Mouse (Mus musculus) mature B cell (primary cell): Measurements from ENCODE around the gene Fibp.

Experiments
- in situ Hi-C: fragments of 300-500 bp; cut with MboI; formaldehyde crosslinking; loops from 2 replicates; pipeline ENCODE4 v1.14.3; 2019

Fibp gene

GRCm38 (mm10) chr19:5460465-5460911, at the start of gene Fibp:
TSS of gene Fibp (plus strand) at chr19:5460615.
- in situ Hi-C loops = no loop called here

DNA sequence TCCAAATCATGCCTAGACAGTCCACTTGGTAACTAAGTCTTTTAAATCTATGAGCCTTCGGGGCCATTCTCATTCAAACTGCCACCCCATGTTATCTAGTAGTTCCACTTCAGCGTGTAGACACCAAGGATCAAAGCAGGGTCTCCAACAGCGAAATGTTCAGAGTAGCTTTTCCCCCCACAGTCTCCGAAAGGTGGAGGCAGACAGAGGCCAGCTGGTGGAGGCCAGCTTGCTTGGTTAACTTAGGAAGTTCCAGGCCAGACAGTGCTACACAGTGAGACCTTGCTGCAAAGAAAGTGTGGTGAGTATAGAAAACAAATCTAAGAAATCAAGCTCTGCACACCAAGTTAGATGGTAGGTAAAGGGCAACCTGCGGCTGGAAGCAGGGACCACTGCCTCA, 49.8 kb upstream of the Fibp start:
- in situ Hi-C loops = no loop called here

- in situ Hi-C loops = no loop called here
Measured at GRCm38 (mm10) chr19:5411961-5412360, 48.5 kb upstream of the Fibp start.

DNA sequence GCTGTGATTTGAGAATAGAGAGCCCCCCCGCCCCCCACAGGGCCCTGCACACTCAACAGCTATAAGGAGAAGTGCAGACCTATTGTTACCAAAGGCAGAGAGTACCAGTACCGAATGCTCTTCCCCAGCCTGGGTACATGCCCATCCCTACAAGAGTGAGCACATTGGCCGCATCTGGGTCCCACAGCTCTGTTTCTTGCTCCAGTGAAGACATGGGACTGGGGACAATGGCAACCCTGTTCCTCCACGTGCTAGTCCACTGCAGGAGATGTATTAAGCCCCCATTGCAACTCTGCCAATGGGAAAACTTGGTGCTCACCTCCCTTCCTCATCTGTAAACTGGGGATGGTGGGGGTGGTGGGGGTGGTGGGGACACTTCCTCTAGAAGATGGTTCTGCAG, 46.6 kb upstream of the Fibp start:
- in situ Hi-C loops = no loop called here

DNA sequence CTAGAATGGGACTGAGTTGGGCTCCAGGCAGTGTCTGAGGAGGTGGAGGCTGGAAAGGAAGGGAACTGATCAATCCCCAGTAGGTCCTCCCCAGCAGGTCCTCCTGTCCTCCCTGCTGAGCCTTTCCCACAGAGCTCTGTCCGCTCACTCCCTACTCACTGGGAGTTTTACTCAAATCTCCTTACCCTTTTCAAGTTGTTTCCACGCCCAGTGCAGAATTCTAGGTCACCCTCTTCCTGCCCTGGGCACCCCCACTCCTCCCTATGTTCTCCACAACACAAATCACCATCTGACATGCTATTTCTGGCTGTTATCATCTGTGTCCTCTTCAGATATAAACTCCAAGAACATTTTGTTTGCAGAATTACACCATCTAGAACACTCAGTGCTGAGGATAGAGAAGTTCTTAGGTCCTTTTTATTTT, 45.9 kb upstream of the Fibp start:
- in situ Hi-C loops = no loop called here

DNA sequence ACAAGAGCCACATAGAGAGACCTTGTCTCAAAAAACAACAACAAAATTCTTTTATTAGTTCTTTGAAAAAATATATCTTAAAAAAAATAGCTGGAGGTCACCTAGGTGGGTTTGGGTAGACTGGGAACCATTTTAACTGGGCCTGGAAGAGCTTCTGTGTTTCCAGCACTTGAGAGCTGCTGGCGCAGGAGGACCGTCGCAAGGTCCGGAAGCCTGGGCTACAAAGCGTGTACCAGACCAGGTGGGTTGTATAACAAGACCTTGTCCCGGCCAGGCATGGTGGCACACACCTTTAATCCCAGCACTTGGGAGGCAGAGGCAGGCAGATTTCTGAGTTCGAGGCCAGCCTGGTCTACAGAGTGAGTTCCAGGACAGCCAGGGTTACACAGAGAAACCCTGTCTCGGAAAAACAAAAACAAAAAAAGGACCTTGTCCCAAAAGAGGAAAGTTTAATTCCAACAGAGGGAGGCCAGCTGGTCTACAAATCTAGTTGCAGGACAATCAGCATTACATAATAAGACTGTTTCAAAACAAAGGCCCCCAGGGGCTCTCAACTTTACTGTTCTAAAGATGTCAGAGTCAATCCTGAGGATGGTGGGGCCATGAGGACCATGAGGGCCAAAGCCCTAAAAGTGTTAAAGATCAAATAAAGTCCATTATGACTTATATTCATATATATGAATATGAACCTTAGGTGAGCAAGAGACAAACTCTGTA, 41.5 kb upstream of the Fibp start:
- in situ Hi-C loops = no loop called here

DNA sequence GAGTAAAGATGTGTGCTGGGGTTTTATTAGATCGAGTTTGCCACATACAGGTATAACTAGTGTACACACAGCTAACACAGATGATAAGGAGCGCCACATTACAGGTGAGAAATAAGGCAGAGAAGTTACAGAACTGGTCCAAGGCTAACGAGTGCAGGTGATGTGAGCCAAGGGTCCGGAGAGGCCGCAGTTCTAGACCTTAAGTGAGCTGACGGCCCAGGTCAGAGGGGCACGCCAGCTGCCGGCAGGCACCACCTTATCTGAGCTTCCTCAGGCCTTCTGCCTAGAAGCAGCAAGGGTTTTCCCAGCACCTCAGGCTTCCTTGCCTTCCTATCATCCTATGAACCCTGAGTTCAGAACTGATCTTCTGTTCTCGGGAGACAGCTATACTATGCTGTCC, 40.8 kb upstream of the Fibp start:
- in situ Hi-C loops = no loop called here

DNA sequence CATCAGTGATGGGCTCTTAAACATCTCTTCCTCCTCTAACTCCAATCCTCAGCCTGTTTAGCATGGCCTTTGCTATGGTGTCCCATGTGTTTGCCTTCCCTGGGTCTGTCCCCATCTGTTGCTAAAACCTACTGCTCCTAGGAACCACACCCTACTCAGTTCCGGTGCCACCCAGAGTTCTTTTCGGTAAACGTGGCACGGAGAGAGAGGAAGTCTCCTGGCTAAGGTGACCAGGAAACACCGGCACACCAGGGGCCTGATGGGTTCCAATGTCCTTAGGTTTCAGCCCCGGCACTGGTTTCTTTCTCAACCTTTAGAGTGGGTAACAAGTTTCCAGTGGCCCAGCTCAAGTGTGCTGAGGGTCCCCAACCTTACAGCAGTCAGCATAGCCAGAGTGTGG, 39.8 kb upstream of the Fibp start:
- in situ Hi-C loops = no loop called here

- in situ Hi-C loops = no loop called here
Measured at GRCm38 (mm10) chr19:5421784-5422183, 38.6 kb upstream of the Fibp start.

- in situ Hi-C loops = no loop called here
Measured at GRCm38 (mm10) chr19:5422267-5422666, 38.1 kb upstream of the Fibp start.

DNA sequence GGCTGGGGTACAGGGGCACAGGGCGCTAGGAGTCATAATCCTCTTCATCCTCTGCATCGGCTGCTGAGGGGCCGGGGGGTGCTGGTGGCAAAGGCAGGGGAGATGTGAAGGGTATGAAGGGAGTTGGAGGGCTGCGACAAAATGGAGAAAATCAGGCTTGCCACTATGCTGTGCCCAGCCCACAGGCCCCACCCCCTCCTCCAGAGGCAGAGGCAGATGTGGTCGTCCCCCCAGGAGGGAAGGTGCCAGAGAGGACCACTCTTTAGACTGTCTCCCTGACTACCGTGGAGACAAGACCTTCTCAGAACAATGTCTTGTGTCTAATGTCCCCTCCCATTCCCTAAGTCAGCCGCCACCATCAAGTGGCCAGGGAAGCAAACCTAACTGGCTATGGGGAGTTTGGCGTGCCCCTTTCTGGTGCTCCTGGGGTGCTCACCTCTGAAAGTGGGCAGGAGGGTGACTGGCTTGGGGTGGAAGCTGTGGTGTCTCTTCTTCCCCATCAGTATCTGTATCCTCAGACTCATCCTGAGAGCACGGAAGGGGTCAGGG, 37.4 kb upstream of the Fibp start:
- in situ Hi-C loops = no loop called here

GRCm38 (mm10) chr19:5423561-5423960, 36.9 kb upstream of the Fibp start:
- in situ Hi-C loops = no loop called here

GRCm38 (mm10) chr19:5424092-5424781, 36.2 kb upstream of the Fibp start:
- in situ Hi-C loops = no loop called here

GRCm38 (mm10) chr19:5424782-5425741, 35.4 kb upstream of the Fibp start, which contains the start of the genes Drap1 and AI837181:
TSS of gene Drap1 (minus strand) at chr19:5424979.
TSS of gene AI837181 (plus strand) at chr19:5425144.
- in situ Hi-C loops = no loop called here

GRCm38 (mm10) chr19:5425906-5426565, 34.4 kb upstream of the Fibp start:
- in situ Hi-C loops = no loop called here

GRCm38 (mm10) chr19:5426640-5427290, 33.6 kb upstream of the Fibp start:
- in situ Hi-C loops = no loop called here

- in situ Hi-C loops = no loop called here
Measured at GRCm38 (mm10) chr19:5428083-5428482, 32.3 kb upstream of the Fibp start.

- in situ Hi-C loops = no loop called here
Measured at GRCm38 (mm10) chr19:5429219-5429618, 31.2 kb upstream of the Fibp start.

DNA sequence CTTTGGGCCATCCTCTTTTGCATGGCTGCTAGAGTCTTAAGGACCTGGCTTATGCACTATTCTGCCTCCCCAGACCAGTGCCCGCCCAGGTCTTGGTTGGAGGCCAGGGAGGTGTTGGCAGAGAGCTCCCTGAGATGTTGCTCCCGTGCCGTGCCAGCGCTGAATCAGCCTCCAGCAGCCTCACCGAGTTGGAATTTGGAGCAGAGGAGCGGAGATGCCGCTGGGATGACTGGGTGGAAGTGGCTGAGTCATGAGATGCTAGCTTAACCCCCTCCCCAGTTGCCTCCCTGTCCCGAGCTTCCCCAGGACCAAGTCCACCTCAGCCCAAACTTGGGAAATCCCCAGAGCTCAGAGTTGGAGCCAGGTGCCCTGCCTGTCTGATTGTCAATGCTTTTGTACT, 30.6 kb upstream of the Fibp start:
- in situ Hi-C loops = no loop called here

DNA sequence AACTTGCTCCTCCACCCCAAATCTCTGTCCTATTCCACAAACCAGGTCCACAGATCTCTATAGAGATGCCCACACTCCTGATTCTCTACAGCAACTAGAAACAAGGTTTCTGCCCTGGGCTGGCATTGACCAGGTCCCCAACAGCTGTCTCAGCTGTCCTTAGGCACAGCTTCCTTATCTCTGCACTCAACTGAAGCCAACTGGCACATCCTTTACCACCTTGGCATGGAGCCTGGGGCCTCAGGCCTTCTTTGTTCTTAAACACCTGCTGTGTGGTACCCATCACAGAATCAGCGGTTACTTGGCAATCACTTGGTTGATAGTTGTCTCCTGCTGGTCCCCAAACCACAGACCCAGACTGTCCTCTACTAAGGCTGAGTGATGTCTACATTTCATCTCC, 30.0 kb upstream of the Fibp start:
- in situ Hi-C loops = no loop called here

GRCm38 (mm10) chr19:5431911-5432464, 28.4 kb upstream of the Fibp start:
- in situ Hi-C loops = no loop called here
